Mouse (Mus musculus) kidney, postnatal 25 days (tissue): ENCODE measurements around the gene Ankfn1.

Source experiments
- DNase-seq, 2 experiments: peaks; one replicate each; pipeline ENCODE4 v3.0.0; 2021; ENCODE audit warnings: mixed read lengths in 2 of 2

The Ankfn1 gene

GRCm38 (mm10) chr11:89358546-89358945 is 418.9 kb downstream of the Ankfn1 start:
- DNase-seq = no peak

- no peak for DNase-seq
Measured at GRCm38 (mm10) chr11:89356479-89356878, 421.0 kb downstream of the Ankfn1 start.

DNA sequence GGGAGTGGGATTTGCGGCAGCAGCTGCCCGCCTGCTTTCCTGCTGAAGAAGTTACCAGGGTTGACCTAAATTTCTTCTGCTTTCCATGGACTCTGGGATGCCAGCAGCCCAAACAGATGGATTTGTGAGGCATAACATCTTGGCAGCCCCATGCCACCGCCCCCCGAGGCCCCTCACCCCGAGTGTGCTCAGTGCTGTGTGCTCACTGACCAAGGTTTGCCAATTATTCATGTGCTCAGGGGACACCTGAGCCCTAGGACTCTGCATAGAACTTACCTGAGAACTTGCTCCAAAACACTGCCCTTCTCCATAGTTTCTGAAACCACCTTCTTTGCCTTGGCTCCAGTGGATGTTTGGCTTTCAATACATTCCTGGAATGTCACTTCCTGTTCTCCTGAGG is 421.4 kb downstream of the Ankfn1 start:
- no peak for DNase-seq

GRCm38 (mm10) chr11:89340238-89340637 is 437.2 kb downstream of the Ankfn1 start:
- no peak for DNase-seq
